Mouse (Mus musculus) heart, postnatal 0 days (tissue): ENCODE results near the gene Arl8a. TPM values are rescaled to one million over a fixed set of nuclear protein-coding genes. Genes with fewer than 3 reads are reported as not detected.
A peak's percentile ranks its signal among the peaks of the same experiment; 100 is the strongest.

Experiments used
- ATAC-seq: fragments of 200-750 bp; cut with Nextera tagmentation; 2 replicates; pipeline ENCODE4 v1.8.0; 2017; ENCODE audit warnings: low read depth, moderate number of reproducible peaks, moderate library complexity; ENCODE audit not compliant: insufficient read depth
- DNase-seq: peaks from one replicate; pipeline ENCODE4 v3.0.0-alpha.2; 2016; ENCODE audit warnings: low spot score
- H3K27ac ChIP-seq: fragments of 300-500 bp; sonication (generic); 2 replicates; pipeline ENCODE4 v1.5.1; 2014; ENCODE audit warnings: low read depth, mild to moderate bottlenecking
- H3K27me3 ChIP-seq: fragments of 300-500 bp; sonication (generic); 2 replicates; pipeline ENCODE4 v1.6.1; 2014; ENCODE audit warnings: low read length, mixed read lengths; ENCODE audit not compliant: control insufficient read depth, insufficient read depth
- H3K36me3 ChIP-seq: fragments of 300-500 bp; sonication (generic); replicated peaks from 2 replicates; pipeline ENCODE4 v1.6.1; 2014; ENCODE audit warnings: low read length, mixed read lengths; ENCODE audit not compliant: control insufficient read depth, insufficient read depth
- H3K4me1 ChIP-seq: fragments of 300-500 bp; sonication (generic); 2 replicates; pipeline ENCODE4 v1.6.1; 2014; ENCODE audit warnings: antibody characterized with exemption; ENCODE audit not compliant: control insufficient read depth, insufficient read depth
- H3K4me2 ChIP-seq: fragments of 300-500 bp; sonication (generic); 2 replicates; pipeline ENCODE4 v1.6.1; 2014; ENCODE audit warnings: low read depth, mild to moderate bottlenecking, low read length, moderate library complexity
- H3K4me3 ChIP-seq: fragments of 300-500 bp; sonication (generic); 2 replicates; pipeline ENCODE4 v1.5.1; 2014; ENCODE audit warnings: low read depth, low read length
- H3K9ac ChIP-seq: fragments of 300-500 bp; sonication (generic); replicated peaks from 2 replicates; pipeline ENCODE4 v1.6.1; 2014; ENCODE audit warnings: low read depth, low read length, mixed read lengths
- H3K9me3 ChIP-seq: fragments of 300-500 bp; sonication (generic); replicated peaks from 2 replicates; pipeline ENCODE4 v1.6.1; 2016; ENCODE audit warnings: low read length; ENCODE audit not compliant: control insufficient read depth
- CTCF ChIP-seq: IDR thresholded peaks from 2 replicates; pipeline ENCODE4 v1.5.1; 2016; ENCODE audit warnings: antibody characterized with exemption, control low read depth, low read depth
- EP300 ChIP-seq: IDR thresholded peaks from 2 replicates; pipeline ENCODE4 v1.6.1; 2016; ENCODE audit warnings: antibody characterized with exemption, low read depth
- WGBS: fragments of 180-500 bp; shearing (Covaris S2); extraction: QIAGEN DNeasy Blood & Tissue Kit; methylation state at CpG from one replicate; pipeline ENCODE4 v1.1.7; 2014; 5-methylcytosine and 5-hydroxymethylcytosine counted together
- polyA plus RNA-seq: library from polyadenylated mRNA; unstranded; fragments of >200 nt; fragmentation: Nextera tagmentation; extraction: Ambion mirVana; gene quantifications from 2 replicates; pipeline ENCODE4 v1.2.1, GENCODE M21; 2015
- total RNA-seq: library from RNA; depleted of rRNA; stranded (reverse); fragments of >200 nt; gene quantifications from 2 replicates; pipeline ENCODE4 v1.2.3, GENCODE M21; 2014; ENCODE audit warnings: low replicate concordance

The Arl8a gene
- total and polyA plus RNA-seq, 2 experiments from 2014 or later = 35.3 to 43.4 TPM

GRCm38 (mm10) chr1:135154011-135154410, 7.4 kb downstream of the Arl8a start:
- Histone ChIP-seq H3K4me1 (peaks cover 16% of the 10 kb centered on the region; the same call in 1 of the 2 replicates), H3K9me3 (no peaks in the 10 kb centered on the region), H3K27ac (no peak overlapping the region), H3K9ac (no peak overlapping the region), H3K36me3 (peaks cover 20% of the 10 kb centered on the region), H3K27me3 (peaks cover 39% of the 10 kb centered on the region), H3K4me3 (no peak overlapping the region), H3K4me2 (peak overlapping the region; percentile 43; the same call in 1 of the 2 replicates)
- no peak for TF ChIP-seq EP300
- no peak for TF ChIP-seq CTCF
- 36% methylated on average over 13 of the region's 13 CpGs for WGBS
- no peak for ATAC-seq
- DNase-seq = no peak

- WGBS = 6% methylated on average over 14 of the region's 14 CpGs
- DNase-seq (peak; percentile 95), ATAC-seq (peak; percentile 42; the same call in 1 of the 2 replicates)
- Histone ChIP-seq H3K9ac (no peak overlapping the region), H3K27ac (0 out of 2 replicates have a peak overlapping the region, but pooled peaks have one; percentile 40), H3K4me2 (peak overlapping the region; percentile 43), H3K27me3 (peaks cover 44% of the 10 kb centered on the region), H3K4me3 (no peak overlapping the region), H3K4me1 (peaks cover 16% of the 10 kb centered on the region; the same call in 1 of the 2 replicates), H3K36me3 (peaks cover 20% of the 10 kb centered on the region), H3K9me3 (no peaks in the 10 kb centered on the region)
- TF ChIP-seq CTCF = peak; percentile 80
- no peak for TF ChIP-seq EP300
Measured at GRCm38 (mm10) chr1:135154411-135154959, 7.9 kb downstream of the Arl8a start.

GRCm38 (mm10) chr1:135156300-135156699, 9.7 kb downstream of the Arl8a start:
- ATAC-seq = peak; percentile 96
- H3K4me3 ChIP-seq = no peak overlapping the region
- peaks cover 16% of the 10 kb centered on the region; the same call in 1 of the 2 replicates for H3K4me1 ChIP-seq
- peak; percentile 100 for TF ChIP-seq EP300
- TF ChIP-seq CTCF = peak; percentile 9; the same call in 1 of the 2 replicates
- no peak overlapping the region for H3K27ac ChIP-seq
- H3K9ac ChIP-seq = no peak overlapping the region
- peak; percentile 81 for DNase-seq
- 44% methylated on average over 6 of the region's 6 CpGs for WGBS
- H3K36me3 ChIP-seq = peaks cover 16% of the 10 kb centered on the region
- H3K27me3 ChIP-seq = peaks cover 56% of the 10 kb centered on the region
- H3K4me2 ChIP-seq = no peak overlapping the region
- H3K9me3 ChIP-seq = no peaks in the 10 kb centered on the region

- H3K4me2 ChIP-seq = no peak overlapping the region
- H3K9me3 ChIP-seq = no peaks in the 10 kb centered on the region
- peaks cover 9% of the 10 kb centered on the region for H3K36me3 ChIP-seq
- 75% methylated on average over 5 of the region's 5 CpGs for WGBS
- no peak for TF ChIP-seq EP300
- TF ChIP-seq CTCF = no peak
- no peak overlapping the region for H3K27ac ChIP-seq
- H3K4me1 ChIP-seq = peaks cover 16% of the 10 kb centered on the region; the same call in 1 of the 2 replicates
- ATAC-seq = no peak
- DNase-seq = no peak
- peaks cover 66% of the 10 kb centered on the region for H3K27me3 ChIP-seq
- no peak overlapping the region for H3K9ac ChIP-seq
- H3K4me3 ChIP-seq = no peak overlapping the region
Measured at GRCm38 (mm10) chr1:135158633-135159032, 12.0 kb downstream of the Arl8a start.

GRCm38 (mm10) chr1:135159074-135159473, 12.4 kb downstream of the Arl8a start:
- peaks cover 9% of the 10 kb centered on the region for H3K36me3 ChIP-seq

More at GRCm38 (mm10) chr1:135159074-135159473, 12.4 kb downstream of the Arl8a start:
- Histone ChIP-seq H3K27ac (no peak overlapping the region), H3K27me3 (peaks cover 66% of the 10 kb centered on the region), H3K4me2 (no peak overlapping the region), H3K4me1 (peaks cover 15% of the 10 kb centered on the region; the same call in 1 of the 2 replicates), H3K9me3 (no peaks in the 10 kb centered on the region), H3K9ac (no peak overlapping the region), H3K4me3 (no peak overlapping the region)
- DNase-seq = no peak
- WGBS = 70% methylated on average over 7 of the region's 7 CpGs
- TF ChIP-seq EP300 = no peak
- no peak for TF ChIP-seq CTCF
- ATAC-seq = no peak
